Mouse (Mus musculus) forebrain, embryonic 11.5 days (tissue): Measurements from ENCODE around the gene Pnpla7. TPM values are rescaled to one million over a fixed set of nuclear protein-coding genes. Genes with fewer than 3 reads are reported as not detected.
A peak's percentile ranks its signal among the peaks of the same experiment; 100 is the strongest.

Source experiments
- ATAC-seq: fragments of 200-750 bp; cut with Nextera tagmentation; replicated peaks from 2 replicates; pipeline ENCODE4 v1.8.0; 2017; ENCODE audit warnings: moderate TSS enrichment; ENCODE audit not compliant: low FRiP score
- DNase-seq: peaks from one replicate; pipeline ENCODE4 v3.0.0-alpha.2; 2017; ENCODE audit warnings: low spot score
- H3K27ac ChIP-seq: fragments of 300-500 bp; sonication (generic); 2 replicates; pipeline ENCODE4 v1.5.1; 2014; ENCODE audit warnings: low read depth, low read length
- H3K27me3 ChIP-seq: fragments of 300-500 bp; sonication (generic); 2 replicates; pipeline ENCODE4 v1.6.1; 2014; ENCODE audit warnings: mild to moderate bottlenecking, low read length, mixed read lengths; ENCODE audit not compliant: control insufficient read depth, insufficient read depth
- H3K36me3 ChIP-seq: fragments of 300-500 bp; sonication (generic); 2 replicates; pipeline ENCODE4 v1.6.1; 2014; ENCODE audit warnings: mild to moderate bottlenecking, low read length, moderate library complexity, mixed read lengths; ENCODE audit not compliant: control insufficient read depth, insufficient read depth
- H3K4me1 ChIP-seq: fragments of 300-500 bp; sonication (generic); replicated peaks from 2 replicates; pipeline ENCODE4 v1.6.1; 2014; ENCODE audit warnings: low read length, mixed read lengths; ENCODE audit not compliant: control insufficient read depth, insufficient read depth
- H3K4me2 ChIP-seq: fragments of 300-500 bp; sonication (generic); 2 replicates; pipeline ENCODE4 v1.6.1; 2014; ENCODE audit warnings: low read depth, mild to moderate bottlenecking, low read length, moderate library complexity, mixed read lengths; ENCODE audit not compliant: severe bottlenecking
- H3K4me3 ChIP-seq: fragments of 300-500 bp; sonication (generic); 2 replicates; pipeline ENCODE4 v1.5.1; 2014; ENCODE audit warnings: low read depth, low read length
- H3K9ac ChIP-seq: fragments of 300-500 bp; sonication (generic); 2 replicates; pipeline ENCODE4 v1.6.1; 2014; ENCODE audit warnings: low read length
- H3K9me3 ChIP-seq: fragments of 300-500 bp; sonication (generic); 2 replicates; pipeline ENCODE4 v1.6.1; 2016; ENCODE audit warnings: low read length, mixed read lengths; ENCODE audit not compliant: control insufficient read depth
- WGBS: fragments of 180-500 bp; shearing (Covaris S2); extraction: QIAGEN DNeasy Blood & Tissue Kit; methylation state at CpG from one replicate; pipeline ENCODE4 v1.1.7; 2014; 5-methylcytosine and 5-hydroxymethylcytosine counted together
- microRNA-seq: library from miRNA; unstranded; fragments of <30 nt; microRNA quantifications from one replicate; pipeline ENCODE4, GENCODE M21; 2016; ENCODE audit not compliant: insufficient number of aligned reads
- polyA plus RNA-seq: library from polyadenylated mRNA; unstranded; fragments of >200 nt; fragmentation: Nextera tagmentation; extraction: Ambion mirVana; gene quantifications from 2 replicates; pipeline ENCODE4 v1.2.1, GENCODE M21; 2014

The Pnpla7 gene
- polyA plus RNA-seq, 1 experiment from 2014 or later = 4.5 TPM

DNA sequence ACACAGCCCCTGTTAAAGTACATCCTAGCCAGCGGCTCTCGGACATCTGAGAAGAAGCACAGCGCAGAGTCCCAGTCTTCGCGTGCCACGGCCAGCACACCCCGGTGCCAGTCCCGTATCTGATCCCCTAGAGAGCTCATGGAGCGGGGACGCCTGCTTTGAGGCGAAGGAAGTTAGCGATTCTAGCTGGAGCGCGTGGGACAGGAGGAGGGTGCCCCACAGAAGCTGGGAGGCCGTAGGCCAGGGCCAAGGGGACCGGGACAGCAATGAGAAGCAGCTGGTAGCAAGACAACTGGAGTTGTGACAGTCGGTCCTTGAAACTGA is 118.9 kb downstream of the Pnpla7 start:
- Histone ChIP-seq H3K27ac (no peak overlapping the region), H3K9me3 (no peaks in the 10 kb centered on the region), H3K36me3 (no peaks in the 10 kb centered on the region), H3K27me3 (no peaks in the 10 kb centered on the region; the same call in none of the 2 replicates), H3K4me1 (peaks cover 4% of the 10 kb centered on the region; the same call in 1 of the 2 replicates), H3K9ac (no peak overlapping the region), H3K4me2 (no peak overlapping the region), H3K4me3 (no peak overlapping the region)
- ATAC-seq (no peak), DNase-seq (peak; percentile 54)
- WGBS = 42% methylated on average over 17 of the region's 17 CpGs

DNA sequence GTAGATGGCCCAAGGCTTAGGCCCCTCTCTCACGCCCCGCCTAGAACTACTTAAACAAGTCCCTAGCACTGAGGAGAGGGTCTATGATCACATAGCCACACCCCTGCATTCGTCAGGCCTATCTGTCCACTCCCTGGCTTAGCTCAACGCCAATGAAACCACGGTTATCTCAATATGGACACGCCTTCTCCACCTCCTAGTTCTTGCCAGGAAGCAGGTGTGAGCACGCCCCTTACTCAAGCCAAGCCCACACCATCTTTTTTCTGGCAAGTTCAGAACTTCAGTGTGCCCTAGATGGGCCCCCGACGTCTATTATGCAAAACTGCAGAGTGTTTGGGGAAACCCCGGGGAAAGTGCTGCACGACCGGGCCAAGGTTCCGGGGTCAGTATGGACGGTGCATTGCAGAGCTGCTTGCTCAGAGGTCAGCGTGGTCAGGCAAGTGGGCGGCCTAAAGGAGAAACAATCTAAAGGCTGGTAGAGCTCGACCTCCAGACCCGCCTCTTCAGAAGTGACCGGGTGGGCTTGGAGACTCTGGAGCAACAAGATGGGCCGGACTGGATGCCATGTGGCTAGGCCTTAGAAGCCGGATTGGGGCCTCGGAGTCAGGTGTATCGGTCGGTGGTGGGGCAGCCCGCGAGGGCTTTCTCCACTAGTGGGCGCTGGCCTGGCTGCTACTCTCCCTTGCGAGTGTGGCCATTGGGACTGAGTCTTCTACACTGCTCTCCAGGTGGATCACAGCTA is 119.4 kb downstream of the Pnpla7 start, which contains the start of gene Noxa1:
Gene Noxa1, minus strand, starts transcription at position 41 of the 742 bp plus-strand sequence.
- Histone ChIP-seq H3K4me2 (no peak within 1 kb of the TSS), H3K4me3 (no peak within 1 kb of the TSS), H3K9me3 (no peaks in the 10 kb centered on the region), H3K27ac (no peak within 1 kb of the TSS), H3K9ac (no peak within 1 kb of the TSS), H3K36me3 (no peaks in the 10 kb centered on the region), H3K27me3 (no peaks in the 10 kb centered on the region; the same call in none of the 2 replicates), H3K4me1 (peaks cover 8% of the 10 kb centered on the region; the same call in 1 of the 2 replicates)
- peak; percentile 50 for DNase-seq
- WGBS = 51% methylated on average over 28 of the region's 28 CpGs
- no peak for ATAC-seq

DNA sequence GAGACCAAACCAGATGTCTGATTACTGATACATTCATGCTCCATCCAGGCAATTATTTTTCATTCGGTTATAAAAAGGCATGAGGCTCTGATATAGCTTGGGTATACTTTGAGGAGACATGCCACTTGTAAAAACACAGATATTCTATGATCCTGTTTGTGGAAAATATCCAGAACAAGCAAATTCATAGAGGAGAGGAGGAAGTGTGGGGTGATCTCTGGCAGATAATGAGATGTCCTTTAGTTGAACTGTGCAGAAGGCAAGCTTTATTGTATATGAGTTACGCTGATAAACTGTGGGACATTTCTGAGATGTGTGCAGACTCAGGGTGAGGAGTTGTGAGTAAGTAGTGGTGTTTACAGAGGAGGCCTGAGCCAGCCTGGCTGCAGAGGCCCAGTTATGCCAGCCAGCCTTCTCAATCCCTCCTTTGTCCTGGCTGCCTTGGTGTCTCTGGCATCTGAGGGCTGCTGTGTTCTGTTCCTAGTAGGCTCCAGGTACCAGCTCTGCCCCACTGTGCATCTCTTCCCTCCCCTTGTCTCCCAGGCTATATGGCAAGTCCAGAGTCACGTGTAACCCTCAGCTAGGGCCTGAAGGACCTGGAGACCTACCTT is 122.3 kb downstream of the Pnpla7 start:
- H3K27ac ChIP-seq = no peak overlapping the region
- H3K4me1 ChIP-seq = peaks cover 8% of the 10 kb centered on the region; the same call in 1 of the 2 replicates
- H3K9me3 ChIP-seq = no peaks in the 10 kb centered on the region
- no peaks in the 10 kb centered on the region; the same call in none of the 2 replicates for H3K27me3 ChIP-seq
- 87% methylated on average over 3 of the region's 3 CpGs for WGBS
- ATAC-seq (no peak), DNase-seq (peak; percentile 42)
- H3K9ac ChIP-seq = no peak overlapping the region
- no peak overlapping the region for H3K4me2 ChIP-seq
- no peak overlapping the region for H3K4me3 ChIP-seq
- no peaks in the 10 kb centered on the region for H3K36me3 ChIP-seq

DNA sequence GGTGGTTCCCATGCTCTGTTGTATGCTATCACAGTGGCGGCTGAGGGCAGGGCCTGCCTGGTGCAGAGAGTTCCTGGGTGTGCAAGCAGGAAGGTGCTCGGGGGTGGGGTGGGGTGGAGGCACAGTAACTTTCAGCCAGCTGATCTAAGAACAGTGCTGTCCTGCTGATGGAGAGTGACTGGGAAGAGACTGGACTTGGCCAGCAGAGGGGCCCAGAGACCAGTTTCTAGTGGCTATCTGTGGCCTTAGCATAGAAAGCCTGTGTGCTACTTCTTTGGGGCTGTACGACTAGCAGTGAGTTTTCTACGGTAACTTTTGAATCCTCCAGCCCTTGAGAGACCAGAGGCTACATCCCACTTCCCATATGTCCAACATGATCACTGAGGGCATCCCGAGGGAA is 123.1 kb downstream of the Pnpla7 start:
- ATAC-seq = peak; percentile 79
- peak; percentile 69 for DNase-seq
- H3K27ac ChIP-seq = no peak overlapping the region
- no peak overlapping the region for H3K9ac ChIP-seq
- WGBS = 42% methylated on average over 5 of the region's 5 CpGs
- H3K36me3 ChIP-seq = no peaks in the 10 kb centered on the region
- no peaks in the 10 kb centered on the region; the same call in none of the 2 replicates for H3K27me3 ChIP-seq
- H3K4me1 ChIP-seq = peaks cover 8% of the 10 kb centered on the region; the same call in 1 of the 2 replicates
- H3K4me2 ChIP-seq = no peak overlapping the region
- H3K9me3 ChIP-seq = no peaks in the 10 kb centered on the region
- H3K4me3 ChIP-seq = no peak overlapping the region

DNA sequence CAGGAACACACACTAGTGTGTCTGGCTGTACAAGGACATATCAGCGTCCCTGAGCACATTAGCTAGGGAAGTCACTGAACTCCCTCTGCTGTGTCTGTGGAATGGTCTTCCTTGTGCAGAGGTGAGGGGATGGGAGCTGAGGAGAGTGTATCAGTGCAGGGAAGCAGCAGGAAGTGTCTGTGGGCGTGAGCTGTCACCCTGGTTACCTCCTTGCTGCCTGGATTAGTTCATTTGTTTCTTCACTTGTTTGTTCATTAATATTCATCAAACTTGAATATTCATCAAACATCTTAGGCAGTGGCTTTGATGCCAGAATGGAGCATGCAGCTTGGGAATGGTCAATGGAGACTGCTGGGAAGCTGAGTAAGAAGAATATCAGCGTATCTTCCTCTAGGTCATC is 123.9 kb downstream of the Pnpla7 start:
- H3K27ac ChIP-seq = no peak overlapping the region
- H3K36me3 ChIP-seq = no peaks in the 10 kb centered on the region
- ATAC-seq = no peak
- H3K27me3 ChIP-seq = no peaks in the 10 kb centered on the region
- H3K4me2 ChIP-seq = no peak overlapping the region
- 76% methylated on average over 3 of the region's 3 CpGs for WGBS
- H3K9ac ChIP-seq = no peak overlapping the region
- no peak overlapping the region for H3K4me3 ChIP-seq
- no peaks in the 10 kb centered on the region for H3K9me3 ChIP-seq
- no peak for DNase-seq
- peaks cover 8% of the 10 kb centered on the region; the same call in 1 of the 2 replicates for H3K4me1 ChIP-seq

Small RNA genes within 50 kb of the gene (microRNA-seq; reads per million reads assigned to microRNA genes)
- gene Gm22875 (not detected), gene Gm24328 (not detected), gene Mir7664 (not detected)

Other genes starting within 250 kb of the Pnpla7 start
- gene Cacna1b, start 212.9 kb upstream of the Pnpla7 start, polyA plus RNA-seq = 1.6 and 1.8 TPM in 2 replicates
- gene Ehmt1, start 56.4 kb upstream of the Pnpla7 start, polyA plus RNA-seq = 123 and 130 TPM in 2 replicates
- gene Arrdc1, start 40.8 kb upstream of the Pnpla7 start, polyA plus RNA-seq = 14.1 and 16.8 TPM in 2 replicates
- gene Zmynd19, start 26.2 kb upstream of the Pnpla7 start, polyA plus RNA-seq = 38.2 and 40.1 TPM in 2 replicates
- 32.4 and 34.6 TPM in 2 replicates for gene Dph7, start 13.6 kb upstream of the Pnpla7 start, polyA plus RNA-seq
- gene Mrpl41, start 935 bp upstream of the Pnpla7 start, polyA plus RNA-seq = 130 and 141 TPM in 2 replicates
- 68.0 and 81.2 TPM in 2 replicates for gene Nsmf, start 78.3 kb downstream of the Pnpla7 start, polyA plus RNA-seq
- gene Entpd8, start 104.3 kb downstream of the Pnpla7 start, polyA plus RNA-seq = not detected in 2 replicates
- gene Noxa1, start 119.1 kb downstream of the Pnpla7 start, polyA plus RNA-seq = 0.31 TPM in 1 of 2 replicates, not detected in the other
- gene Nrarp, start 204.7 kb downstream of the Pnpla7 start, polyA plus RNA-seq = 63.6 and 72.1 TPM in 2 replicates
- gene Tor4a, start 220.9 kb downstream of the Pnpla7 start, polyA plus RNA-seq = 1.3 and 1.5 TPM in 2 replicates
- 110 TPM in 2 replicates for gene Nelfb, start 235.5 kb downstream of the Pnpla7 start, polyA plus RNA-seq
- gene Stpg3, start 238.6 kb downstream of the Pnpla7 start, polyA plus RNA-seq = not detected in 2 replicates
- 0.88 and 1.3 TPM in 2 replicates for gene Fam166a, start 242.7 kb downstream of the Pnpla7 start, polyA plus RNA-seq
- 615 and 680 TPM in 2 replicates for gene Tubb4b, start 248.7 kb downstream of the Pnpla7 start, polyA plus RNA-seq